Mouse (Mus musculus) thymus, postnatal 0 days (tissue): ENCODE data around the gene Olfr578. TPM values are rescaled to one million over a fixed set of nuclear protein-coding genes. Genes with fewer than 3 reads are reported as not detected.

ENCODE experiments used
- DNase-seq: peaks from one replicate; pipeline ENCODE4 v3.0.0-alpha.2; 2015; ENCODE audit warnings: low spot score
- polyA plus RNA-seq: library from polyadenylated mRNA; unstranded; fragments of >200 nt; fragmentation: Nextera tagmentation; extraction: Ambion mirVana; gene quantifications from 2 replicates; pipeline ENCODE4 v1.2.1, GENCODE M21; 2015

Gene Olfr578
- polyA plus RNA-seq, result not detected in 2 replicates

- DNase-seq, result no peak
Observed at GRCm38 (mm10) chr7:102989224-102989623, at the start of gene Olfr578. Gene Olfr578 (minus strand): TSS chr7:102989324.

GRCm38 (mm10) chr7:103037724-103038123 lies 48.6 kb upstream of the Olfr578 start, which contains the start of gene Olfr582:
Gene Olfr582 (plus strand): TSS chr7:103038024.
- DNase-seq, result no peak

- DNase-seq, result no peak
Observed at GRCm38 (mm10) chr7:102975843-102976242, 13.3 kb downstream of the Olfr578 start, which contains the start of gene Olfr577. Gene Olfr577 (minus strand): TSS chr7:102975943.

GRCm38 (mm10) chr7:102974399-102974798 lies 14.7 kb downstream of the Olfr578 start:
- DNase-seq, result no peak

- DNase-seq, result no peak
Observed at GRCm38 (mm10) chr7:102962360-102962759, 26.8 kb downstream of the Olfr578 start, which contains the start of gene Olfr576. Gene Olfr576 (plus strand): TSS chr7:102962660.

GRCm38 (mm10) chr7:102958593-102958992 lies 30.5 kb downstream of the Olfr578 start, which contains the start of gene Olfr575:
Gene Olfr575 (minus strand): TSS chr7:102958775.
- DNase-seq, result no peak

GRCm38 (mm10) chr7:102958137-102958536 lies 31.0 kb downstream of the Olfr578 start:
- DNase-seq, result no peak

- DNase-seq, result no peak
Observed at GRCm38 (mm10) chr7:102950732-102951131, 38.4 kb downstream of the Olfr578 start.

GRCm38 (mm10) chr7:102948167-102948566 lies 41.0 kb downstream of the Olfr578 start, which contains the start of gene Olfr574:
Gene Olfr574 (plus strand): TSS chr7:102948467.
- no peak for DNase-seq

- no peak for DNase-seq
Observed at GRCm38 (mm10) chr7:102943417-102943816, 45.7 kb downstream of the Olfr578 start.

GRCm38 (mm10) chr7:102942475-102942874 lies 46.6 kb downstream of the Olfr578 start, which contains the start of gene Olfr573-ps1:
Gene Olfr573-ps1 (minus strand): TSS chr7:102942575.
- no peak for DNase-seq

Other genes starting within 250 kb of the Olfr578 start
- not detected in 2 replicates for gene Olfr560, start 230.0 kb downstream of the Olfr578 start, polyA plus RNA-seq
- 0.05 and 0.10 TPM in 2 replicates for gene Olfr78, start 229.9 kb downstream of the Olfr578 start, polyA plus RNA-seq
- gene Olfr561, start 218.1 kb downstream of the Olfr578 start, polyA plus RNA-seq, result not detected in 2 replicates
- not detected in 2 replicates for gene Olfr564, start 185.8 kb downstream of the Olfr578 start, polyA plus RNA-seq
- not detected in 2 replicates for gene Olfr566, start 130.6 kb downstream of the Olfr578 start, polyA plus RNA-seq
- gene Olfr568, start 112.2 kb downstream of the Olfr578 start, polyA plus RNA-seq, result not detected in 2 replicates
- gene Olfr569, start 98.4 kb downstream of the Olfr578 start, polyA plus RNA-seq, result not detected in 2 replicates
- not detected in 2 replicates for gene Olfr570, start 94.7 kb downstream of the Olfr578 start, polyA plus RNA-seq
- gene Olfr571, start 71.8 kb downstream of the Olfr578 start, polyA plus RNA-seq, result not detected in 2 replicates
- gene Olfr572, start 64.9 kb downstream of the Olfr578 start, polyA plus RNA-seq, result not detected in 2 replicates
- gene Olfr573-ps1, start 46.7 kb downstream of the Olfr578 start, polyA plus RNA-seq, result not detected in 2 replicates
- not detected in 2 replicates for gene Olfr574, start 40.9 kb downstream of the Olfr578 start, polyA plus RNA-seq
- not detected in 2 replicates for gene Olfr575, start 30.5 kb downstream of the Olfr578 start, polyA plus RNA-seq
- not detected in 2 replicates for gene Olfr576, start 26.7 kb downstream of the Olfr578 start, polyA plus RNA-seq
- not detected in 2 replicates for gene Olfr577, start 13.4 kb downstream of the Olfr578 start, polyA plus RNA-seq
- not detected in 2 replicates for gene Olfr582, start 48.7 kb upstream of the Olfr578 start, polyA plus RNA-seq
- gene Olfr583, start 62.0 kb upstream of the Olfr578 start, polyA plus RNA-seq, result not detected in 2 replicates
- gene Olfr584, start 92.6 kb upstream of the Olfr578 start, polyA plus RNA-seq, result not detected in 2 replicates
- not detected in 2 replicates for gene Olfr585, start 108.4 kb upstream of the Olfr578 start, polyA plus RNA-seq
- not detected in 2 replicates for gene Olfr586, start 136.3 kb upstream of the Olfr578 start, polyA plus RNA-seq
- not detected in 2 replicates for gene Olfr588-ps1, start 151.6 kb upstream of the Olfr578 start, polyA plus RNA-seq
- not detected in 2 replicates for gene Olfr589, start 167.0 kb upstream of the Olfr578 start, polyA plus RNA-seq
- not detected in 2 replicates for gene Olfr591, start 189.0 kb upstream of the Olfr578 start, polyA plus RNA-seq
- gene Olfr592, start 195.5 kb upstream of the Olfr578 start, polyA plus RNA-seq, result not detected in 2 replicates
- gene Olfr593, start 222.5 kb upstream of the Olfr578 start, polyA plus RNA-seq, result not detected in 2 replicates
- not detected in 2 replicates for gene Olfr594, start 227.7 kb upstream of the Olfr578 start, polyA plus RNA-seq